Mouse (Mus musculus) limb, embryonic 13.5 days (tissue): ENCODE results near the gene Nf2. TPM values are rescaled to one million over a fixed set of nuclear protein-coding genes. Genes with fewer than 3 reads are reported as not detected.
"Not testable (repeated sequence)": the region's sequence is repeated elsewhere in the genome, so short reads cannot be mapped to it uniquely, and the experiment has no call there.

Source experiments
- ATAC-seq: fragments of 200-750 bp; cut with Nextera tagmentation; 2 replicates; pipeline ENCODE4 v1.8.0; 2017; ENCODE audit warnings: low read depth, moderate number of reproducible peaks, moderate TSS enrichment; ENCODE audit not compliant: low FRiP score
- H3K27ac ChIP-seq: fragments of 300-500 bp; sonication (generic); 2 replicates; pipeline ENCODE4 v1.5.1; 2015; ENCODE audit warnings: inconsistent platforms, mild to moderate bottlenecking, moderate library complexity
- H3K27me3 ChIP-seq: fragments of 300-500 bp; sonication (generic); 2 replicates; pipeline ENCODE4 v1.6.1; 2015; ENCODE audit warnings: mild to moderate bottlenecking, inconsistent platforms
- H3K36me3 ChIP-seq: fragments of 300-500 bp; sonication (generic); 2 replicates; pipeline ENCODE4 v1.6.1; 2015; ENCODE audit warnings: inconsistent platforms, mild to moderate bottlenecking, moderate library complexity
- H3K4me1 ChIP-seq: fragments of 300-500 bp; sonication (generic); 2 replicates; pipeline ENCODE4 v1.6.1; 2015; ENCODE audit warnings: inconsistent platforms
- H3K4me2 ChIP-seq: fragments of 300-500 bp; sonication (generic); replicated peaks from 2 replicates; pipeline ENCODE4 v1.6.1; 2015; ENCODE audit warnings: inconsistent platforms, mild to moderate bottlenecking, moderate library complexity
- H3K4me3 ChIP-seq: fragments of 300-500 bp; sonication (generic); 2 replicates; pipeline ENCODE4 v1.5.1; 2015; ENCODE audit warnings: moderate library complexity, mild to moderate bottlenecking, inconsistent platforms
- H3K9ac ChIP-seq: fragments of 300-500 bp; sonication (generic); 2 replicates; pipeline ENCODE4 v1.6.1; 2015; ENCODE audit warnings: mild to moderate bottlenecking, inconsistent platforms
- H3K9me3 ChIP-seq: fragments of 300-500 bp; sonication (generic); 2 replicates; pipeline ENCODE4 v1.6.1; 2016; ENCODE audit warnings: inconsistent platforms
- WGBS: fragments of 180-500 bp; shearing (Covaris S2); methylation state at CpG from one replicate; pipeline ENCODE4 v1.1.7; 2015; 5-methylcytosine and 5-hydroxymethylcytosine counted together
- polyA plus RNA-seq: library from polyadenylated mRNA; unstranded; fragments of >200 nt; fragmentation: Nextera tagmentation; extraction: Ambion mirVana; gene quantifications from 2 replicates; pipeline ENCODE4 v1.2.1, GENCODE M21; 2015

Gene Nf2
- polyA plus RNA-seq, 1 experiment from 2014 or later, result 56.9 TPM

GRCm38 (mm10) chr11:4806031-4806715 is 43.2 kb downstream of the Nf2 start:
- Histone ChIP-seq H3K27ac (no peak overlapping the region), H3K4me3 (no peak overlapping the region), H3K9me3 (no peaks in the 10 kb centered on the region), H3K36me3 (peaks cover 39% of the 10 kb centered on the region), H3K27me3 (no peaks in the 10 kb centered on the region), H3K9ac (no peak overlapping the region), H3K4me2 (no peak overlapping the region), H3K4me1 (peaks cover 9% of the 10 kb centered on the region)
- no peak for ATAC-seq
- WGBS, result 39% methylated on average over 6 of the region's 6 CpGs

GRCm38 (mm10) chr11:4804921-4805562 is 44.3 kb downstream of the Nf2 start:
- Histone ChIP-seq H3K4me2 (no peak overlapping the region), H3K27me3 (no peaks in the 10 kb centered on the region), H3K36me3 (peaks cover 45% of the 10 kb centered on the region), H3K9me3 (no peaks in the 10 kb centered on the region), H3K27ac (no peak overlapping the region), H3K4me3 (no peak overlapping the region), H3K4me1 (peaks cover 9% of the 10 kb centered on the region), H3K9ac (no peak overlapping the region)
- no peak for ATAC-seq
- WGBS, result 90% methylated on average over 6 of the region's 6 CpGs

GRCm38 (mm10) chr11:4803951-4804350 is 45.4 kb downstream of the Nf2 start:
- no peak overlapping the region for H3K27ac ChIP-seq

GRCm38 (mm10) chr11:4803426-4803825 is 45.9 kb downstream of the Nf2 start:
- Histone ChIP-seq H3K9me3 (no peaks in the 10 kb centered on the region), H3K27me3 (no peaks in the 10 kb centered on the region), H3K27ac (peak overlapping the region; percentile 23; the same call in 1 of the 2 replicates), H3K9ac (no peak overlapping the region), H3K36me3 (peaks cover 56% of the 10 kb centered on the region), H3K4me3 (no peak overlapping the region), H3K4me1 (peaks cover 9% of the 10 kb centered on the region), H3K4me2 (no peak overlapping the region)
- WGBS, result 28% methylated on average over 7 of the region's 7 CpGs
- ATAC-seq, result no peak

More at GRCm38 (mm10) chr11:4803951-4804350, 45.4 kb downstream of the Nf2 start:
- no peak for ATAC-seq
- Histone ChIP-seq H3K4me2 (no peak overlapping the region), H3K9me3 (no peaks in the 10 kb centered on the region), H3K4me1 (peaks cover 9% of the 10 kb centered on the region), H3K4me3 (no peak overlapping the region), H3K36me3 (peaks cover 52% of the 10 kb centered on the region), H3K27me3 (no peaks in the 10 kb centered on the region), H3K9ac (no peak overlapping the region)
- 45% methylated on average over 7 of the region's 7 CpGs for WGBS

GRCm38 (mm10) chr11:4803008-4803407 is 46.3 kb downstream of the Nf2 start:
- WGBS, result 42% methylated on average over 9 of the region's 9 CpGs
- Histone ChIP-seq H3K9me3 (no peaks in the 10 kb centered on the region), H3K4me2 (no peak overlapping the region), H3K36me3 (peaks cover 57% of the 10 kb centered on the region), H3K9ac (no peak overlapping the region), H3K4me1 (peaks cover 9% of the 10 kb centered on the region), H3K27ac (peak overlapping the region; percentile 23), H3K4me3 (no peak overlapping the region), H3K27me3 (no peaks in the 10 kb centered on the region)
- ATAC-seq, result no peak

GRCm38 (mm10) chr11:4802401-4802800 is 46.9 kb downstream of the Nf2 start:
- not testable (repeated sequence) for H3K9ac ChIP-seq, H3K9me3 ChIP-seq, H3K27me3 ChIP-seq, H3K4me1 ChIP-seq, H3K27ac ChIP-seq, H3K4me3 ChIP-seq, ATAC-seq, H3K4me2 ChIP-seq
- WGBS, result 90% methylated on average over 2 of the region's 2 CpGs
- H3K36me3 ChIP-seq, result peaks cover 61% of the 10 kb centered on the region

GRCm38 (mm10) chr11:4800654-4801053 is 48.7 kb downstream of the Nf2 start:
- no peak overlapping the region for H3K9ac ChIP-seq
- no peak overlapping the region for H3K4me3 ChIP-seq
- WGBS, result 37% methylated on average over 4 of the region's 4 CpGs
- no peak for ATAC-seq
- no peak overlapping the region for H3K27ac ChIP-seq
- H3K4me2 ChIP-seq, result no peak overlapping the region
- peaks cover 9% of the 10 kb centered on the region for H3K4me1 ChIP-seq
- no peaks in the 10 kb centered on the region for H3K27me3 ChIP-seq
- no peaks in the 10 kb centered on the region for H3K9me3 ChIP-seq
- H3K36me3 ChIP-seq, result peaks cover 55% of the 10 kb centered on the region

GRCm38 (mm10) chr11:4793006-4793405 is 56.3 kb downstream of the Nf2 start:
- no peak overlapping the region for H3K9ac ChIP-seq
- WGBS, result 13% methylated on average over 3 of the region's 3 CpGs
- peaks cover 80% of the 10 kb centered on the region for H3K36me3 ChIP-seq
- no peaks in the 10 kb centered on the region for H3K9me3 ChIP-seq
- H3K27me3 ChIP-seq, result no peaks in the 10 kb centered on the region
- H3K4me1 ChIP-seq, result no peaks in the 10 kb centered on the region
- no peak overlapping the region for H3K27ac ChIP-seq
- H3K4me2 ChIP-seq, result no peak overlapping the region
- no peak overlapping the region for H3K4me3 ChIP-seq
- ATAC-seq, result no peak

GRCm38 (mm10) chr11:4791549-4791948 is 57.8 kb downstream of the Nf2 start:
- ATAC-seq, result no peak
- Histone ChIP-seq H3K4me1 (no peaks in the 10 kb centered on the region), H3K9me3 (no peaks in the 10 kb centered on the region), H3K9ac (no peak overlapping the region), H3K4me3 (no peak overlapping the region), H3K4me2 (no peak overlapping the region), H3K36me3 (peaks cover 81% of the 10 kb centered on the region), H3K27me3 (no peaks in the 10 kb centered on the region), H3K27ac (no peak overlapping the region)
- 69% methylated on average over 6 of the region's 6 CpGs for WGBS

- Histone ChIP-seq H3K4me1 (no peaks in the 10 kb centered on the region), H3K9ac (no peak overlapping the region), H3K9me3 (no peaks in the 10 kb centered on the region), H3K27ac (no peak overlapping the region), H3K36me3 (peaks cover 97% of the 10 kb centered on the region), H3K4me2 (no peak overlapping the region), H3K27me3 (no peaks in the 10 kb centered on the region), H3K4me3 (no peak overlapping the region)
- 95% methylated on average over 5 of the region's 5 CpGs for WGBS
- ATAC-seq, result no peak
Measured at GRCm38 (mm10) chr11:4789691-4790090, 59.6 kb downstream of the Nf2 start.

GRCm38 (mm10) chr11:4784629-4785142 is 64.7 kb downstream of the Nf2 start:
- no peaks in the 10 kb centered on the region for H3K9me3 ChIP-seq
- no peaks in the 10 kb centered on the region for H3K27me3 ChIP-seq
- H3K4me2 ChIP-seq, result no peak overlapping the region
- H3K36me3 ChIP-seq, result peaks cover 99% of the 10 kb centered on the region
- 71% methylated on average over 5 of the region's 5 CpGs for WGBS
- no peak for ATAC-seq
- no peak overlapping the region for H3K4me3 ChIP-seq
- H3K9ac ChIP-seq, result no peak overlapping the region
- H3K4me1 ChIP-seq, result no peaks in the 10 kb centered on the region
- H3K27ac ChIP-seq, result no peak overlapping the region

- H3K27me3 ChIP-seq, result no peaks in the 10 kb centered on the region
- no peak overlapping the region for H3K27ac ChIP-seq
- no peak for ATAC-seq
- no peak overlapping the region for H3K9ac ChIP-seq
- H3K36me3 ChIP-seq, result peaks cover 99% of the 10 kb centered on the region
- H3K4me1 ChIP-seq, result no peaks in the 10 kb centered on the region
- no peaks in the 10 kb centered on the region for H3K9me3 ChIP-seq
- H3K4me3 ChIP-seq, result no peak overlapping the region
- H3K4me2 ChIP-seq, result no peak overlapping the region
- 83% methylated on average over 3 of the region's 3 CpGs for WGBS
Measured at GRCm38 (mm10) chr11:4783116-4783515, 66.2 kb downstream of the Nf2 start.
